Mouse (Mus musculus): Measurements from ENCODE around the gene Astn1.
A peak's percentile ranks its signal among the peaks of the same experiment; 100 is the strongest.

Astn1 gene

DNA sequence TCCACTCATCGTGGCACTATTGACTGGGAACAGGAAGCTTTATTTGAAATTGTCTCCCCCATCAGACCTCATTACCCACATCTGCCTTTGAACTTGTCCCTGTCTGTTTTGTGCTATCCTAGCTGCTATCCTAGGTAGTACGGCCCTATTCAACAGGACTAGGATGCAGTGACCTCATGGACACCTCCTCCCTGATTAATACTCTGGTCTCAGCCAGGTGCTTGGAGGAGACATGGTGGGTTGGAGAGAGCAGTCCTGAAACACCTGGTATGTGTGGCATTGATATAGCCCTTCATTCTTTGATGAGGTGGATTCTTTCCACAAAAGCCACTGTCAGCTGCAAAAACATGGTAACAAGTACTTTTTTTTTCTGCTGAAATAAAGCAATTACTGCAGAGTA lies 52.1 kb downstream of the Astn1 start:
- no peak for DNase-seq (ENCODE audit: low spot score)

DNA sequence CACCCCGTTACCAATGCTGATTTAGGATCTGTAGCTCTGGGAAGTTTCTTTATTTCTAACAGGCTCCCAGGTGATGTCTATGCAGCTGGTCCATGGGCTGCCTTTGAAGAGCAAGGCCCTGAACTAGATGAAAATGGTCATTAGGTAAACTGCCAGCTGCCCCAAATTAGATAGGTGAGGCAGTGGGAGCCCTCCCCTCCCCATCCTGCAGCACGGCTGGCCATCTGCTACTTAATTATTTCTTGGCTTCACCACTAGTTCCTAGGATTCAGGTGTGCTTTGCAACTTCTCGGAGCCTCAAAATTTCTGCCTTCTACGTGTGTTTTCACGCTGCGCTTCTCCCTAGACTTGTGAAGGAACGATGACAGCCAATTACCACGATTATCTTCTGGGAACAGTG lies 59.4 kb downstream of the Astn1 start:
- no peak for DNase-seq (ENCODE audit: low spot score)

DNA sequence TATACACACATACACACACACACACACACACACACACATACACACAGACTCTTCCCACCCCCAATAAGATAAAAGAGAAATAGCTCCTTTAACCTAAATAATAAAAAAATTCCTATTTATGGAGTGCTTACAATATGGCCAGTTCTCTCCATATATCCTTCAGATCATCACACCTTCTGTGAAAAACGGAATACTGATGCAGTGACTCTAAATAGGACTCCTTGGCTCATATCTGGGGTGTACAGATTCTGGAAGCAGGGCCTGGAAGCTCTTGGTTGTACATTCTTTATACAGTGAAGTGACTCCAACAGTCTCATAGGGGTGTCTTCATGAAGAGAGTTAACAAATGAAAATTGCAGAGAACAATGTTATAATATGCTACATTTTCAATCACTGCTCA lies 60.7 kb downstream of the Astn1 start:
- no peak for DNase-seq (ENCODE audit: low spot score)

DNA sequence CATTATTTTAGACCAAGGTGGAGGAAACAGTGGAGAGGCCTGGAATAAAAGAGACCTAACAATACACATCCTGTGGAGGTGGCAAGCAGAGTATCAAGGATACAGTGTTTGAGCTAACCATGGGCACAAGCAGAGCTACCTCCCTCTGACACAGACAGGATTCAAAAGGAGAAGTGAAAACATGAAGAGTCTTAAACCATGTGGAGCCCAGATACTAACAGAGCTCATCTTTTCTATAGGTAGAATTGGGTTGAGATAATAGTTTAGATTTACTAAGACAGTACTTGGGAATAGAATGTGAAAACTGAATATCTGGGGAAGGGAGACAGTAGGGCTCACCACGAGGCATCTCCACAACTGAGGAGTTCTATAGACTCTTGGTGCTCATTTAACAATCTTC lies 84.0 kb downstream of the Astn1 start:
- DNase-seq (ENCODE audit: low spot score): no peak

DNA sequence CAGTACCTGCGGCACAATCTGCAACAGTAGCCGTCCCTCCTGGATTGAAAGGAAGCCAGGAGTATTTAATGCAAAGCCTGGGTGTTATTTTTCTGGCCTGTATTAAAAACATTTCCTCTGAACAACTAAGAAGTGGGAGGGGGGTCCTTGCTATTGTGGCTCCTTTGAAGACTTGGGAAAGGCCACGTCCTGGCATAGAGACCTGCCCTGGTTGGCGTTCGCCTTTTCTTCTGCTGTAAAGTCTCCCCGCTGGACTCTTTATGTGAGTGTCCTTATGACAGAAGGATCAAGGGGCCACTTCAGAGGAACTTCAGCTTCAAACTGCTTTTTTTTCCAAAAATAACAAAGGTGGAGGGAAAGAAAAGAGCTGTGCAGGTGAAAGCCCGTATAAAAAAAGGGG lies 85.9 kb downstream of the Astn1 start:
- DNase-seq (ENCODE audit: low spot score): no peak

DNA sequence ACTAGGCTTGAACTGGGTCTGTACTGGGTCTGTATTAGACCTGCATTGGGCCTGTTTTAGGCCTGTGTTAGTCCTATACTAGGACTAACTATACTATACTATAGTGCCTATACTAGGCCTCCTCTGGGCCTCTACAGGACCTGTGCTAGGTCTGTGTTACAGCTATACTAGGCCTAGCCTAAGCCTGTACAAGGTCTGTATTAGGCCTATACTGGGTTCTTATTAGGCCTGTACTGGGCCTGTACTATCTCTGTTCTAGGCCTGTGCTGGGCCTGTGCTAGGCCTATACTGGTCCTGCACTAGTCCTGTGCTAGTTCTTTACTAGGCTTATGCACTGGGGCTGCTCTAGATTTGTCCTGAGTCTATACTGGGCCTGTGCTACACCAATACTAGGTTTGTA lies 90.6 kb downstream of the Astn1 start:
- no peak for DNase-seq (ENCODE audit: low spot score)

DNA sequence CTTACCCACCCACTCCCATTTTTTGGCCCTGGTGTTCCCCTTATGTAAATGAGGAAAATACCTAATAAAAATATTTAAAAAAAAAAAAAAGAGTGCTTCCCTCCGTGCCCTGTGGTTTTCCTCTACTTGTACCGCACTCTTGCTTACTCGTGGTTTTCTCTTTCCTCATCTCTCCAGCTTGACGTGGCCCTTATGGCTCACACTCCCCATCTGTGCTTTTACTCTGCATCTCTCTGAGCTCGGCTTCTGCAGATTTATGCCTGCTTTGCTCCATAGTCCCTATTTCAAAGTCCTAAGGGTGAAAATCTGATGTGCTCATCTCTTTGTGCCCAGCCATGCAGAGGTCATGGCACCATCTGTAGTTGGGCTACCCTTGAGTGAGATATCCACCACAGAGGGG lies 91.5 kb downstream of the Astn1 start:
- no peak for DNase-seq (ENCODE audit: low spot score)

DNA sequence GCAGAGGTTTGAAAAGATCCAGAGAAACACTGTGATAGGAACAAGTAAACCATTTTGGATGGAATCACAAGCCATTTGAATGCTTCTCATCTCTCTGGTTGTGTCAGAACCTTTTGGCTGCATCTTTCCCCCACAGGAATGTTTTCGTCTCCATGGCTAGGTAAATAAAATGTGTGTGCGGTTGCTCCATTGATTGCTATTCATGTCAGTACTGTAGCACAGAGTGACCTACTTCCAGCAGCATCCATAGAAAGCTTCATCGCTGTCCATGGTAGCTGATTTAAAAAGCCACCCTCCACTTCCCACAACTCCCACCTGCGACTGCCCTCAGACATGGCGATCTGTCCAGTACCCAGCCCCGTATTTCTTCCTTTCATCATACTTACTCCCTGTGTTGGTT lies 101.9 kb downstream of the Astn1 start:
- no peak for DNase-seq (ENCODE audit: low spot score)

DNA sequence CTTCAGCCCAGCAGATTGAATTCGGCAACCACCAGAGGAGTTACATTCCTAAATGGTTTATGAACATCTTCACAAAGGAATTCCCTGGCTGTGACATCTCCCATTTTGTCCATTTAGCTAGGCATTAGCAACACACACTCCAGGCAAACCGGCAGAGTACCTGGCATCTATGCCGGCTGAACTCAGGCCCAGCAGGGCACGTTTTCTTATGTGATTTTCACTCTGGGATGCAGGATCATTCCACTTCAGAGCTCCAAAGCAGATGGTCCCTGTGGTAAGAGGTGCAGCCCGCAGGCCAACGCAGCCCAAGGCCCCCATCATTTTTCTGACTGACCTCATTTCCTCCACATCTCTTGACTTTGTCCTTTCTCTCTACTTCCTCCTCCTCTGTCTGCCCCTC lies 103.2 kb downstream of the Astn1 start:
- no peak for DNase-seq (ENCODE audit: low spot score)

DNA sequence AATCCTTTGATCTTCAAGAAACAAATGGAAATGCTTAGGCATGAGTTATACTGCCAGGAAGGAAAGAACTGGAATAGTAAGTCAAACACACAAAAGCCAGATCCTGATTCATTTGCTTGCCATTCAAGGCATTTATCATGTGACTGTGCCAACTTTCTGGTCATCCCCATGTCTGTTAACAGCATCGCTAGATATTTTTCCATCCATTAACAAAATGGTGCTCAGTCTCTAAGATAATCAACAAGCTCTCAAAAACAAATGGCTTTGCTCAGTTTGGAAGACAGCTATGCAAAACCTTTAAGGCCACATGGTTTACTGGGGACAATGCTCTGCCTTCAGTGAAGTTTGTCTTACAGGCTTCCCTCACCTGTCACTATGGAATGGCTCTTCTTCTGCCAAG lies 115.8 kb downstream of the Astn1 start:
- no peak for DNase-seq (ENCODE audit: low spot score)

DNA sequence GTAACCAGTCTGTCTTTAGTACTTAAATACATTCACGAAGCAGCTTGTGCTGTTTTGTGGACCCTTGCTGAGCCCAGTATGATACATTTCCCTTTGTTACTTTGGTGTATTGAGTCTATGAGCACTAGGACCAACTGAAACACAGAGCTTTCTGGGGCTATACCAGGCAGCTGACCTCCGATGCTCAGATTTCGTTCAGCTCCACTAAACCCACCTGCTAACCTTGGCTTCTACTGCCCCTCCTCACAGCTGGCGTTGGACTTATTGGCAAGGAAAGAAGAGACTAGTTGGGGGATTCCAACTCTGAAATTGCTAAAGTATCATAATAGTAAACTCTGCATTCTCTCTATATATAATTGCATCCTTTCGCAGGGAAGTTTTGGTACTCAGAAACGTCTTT lies 118.2 kb downstream of the Astn1 start:
- DNase-seq (ENCODE audit: low spot score): no peak

DNA sequence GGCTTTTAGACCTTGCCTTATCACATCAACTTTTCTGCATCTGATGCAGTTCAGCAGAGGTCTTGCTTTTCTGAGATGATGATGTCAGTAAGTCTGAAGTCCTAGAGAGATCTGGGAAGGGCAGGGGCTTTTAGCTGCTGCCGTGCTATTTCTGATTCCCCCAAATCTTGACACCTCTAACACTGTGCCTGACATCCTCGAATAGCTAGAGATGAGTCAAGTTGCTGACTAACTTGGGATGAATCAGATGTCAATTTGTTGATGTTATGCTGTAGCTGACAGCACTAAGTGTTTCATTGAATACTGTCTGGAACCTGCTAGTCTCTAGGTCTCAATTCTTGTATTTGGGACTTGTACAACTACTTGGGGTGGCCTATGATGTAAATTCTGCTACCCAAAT lies 121.7 kb downstream of the Astn1 start:
- no peak for DNase-seq (ENCODE audit: low spot score)

DNA sequence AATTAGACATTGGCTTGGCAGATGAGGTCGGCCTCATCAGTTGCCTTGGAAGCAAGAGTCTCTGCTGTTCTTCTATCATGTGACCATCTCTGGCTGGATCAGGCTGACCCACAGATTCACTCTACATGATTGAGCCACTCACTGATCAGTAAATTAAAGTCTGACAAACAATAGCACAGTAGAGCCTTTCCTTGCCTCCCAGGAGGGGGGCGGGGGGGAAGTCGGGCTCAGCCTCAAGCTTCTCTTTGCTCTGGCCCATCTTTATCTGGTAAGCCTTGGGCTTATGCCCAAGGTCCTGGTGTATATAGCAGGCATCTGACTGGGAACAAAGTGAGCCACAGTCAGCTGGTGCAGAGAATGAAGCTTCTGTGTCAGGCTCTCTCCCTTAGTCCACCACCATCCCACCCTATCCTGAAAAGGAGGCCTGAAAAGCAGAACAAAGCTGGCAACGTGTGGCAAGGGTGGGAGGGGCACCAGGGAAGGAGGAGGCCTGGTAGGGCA lies 127.5 kb downstream of the Astn1 start:
- DNase-seq (ENCODE audit: low spot score): peak; percentile 75

DNA sequence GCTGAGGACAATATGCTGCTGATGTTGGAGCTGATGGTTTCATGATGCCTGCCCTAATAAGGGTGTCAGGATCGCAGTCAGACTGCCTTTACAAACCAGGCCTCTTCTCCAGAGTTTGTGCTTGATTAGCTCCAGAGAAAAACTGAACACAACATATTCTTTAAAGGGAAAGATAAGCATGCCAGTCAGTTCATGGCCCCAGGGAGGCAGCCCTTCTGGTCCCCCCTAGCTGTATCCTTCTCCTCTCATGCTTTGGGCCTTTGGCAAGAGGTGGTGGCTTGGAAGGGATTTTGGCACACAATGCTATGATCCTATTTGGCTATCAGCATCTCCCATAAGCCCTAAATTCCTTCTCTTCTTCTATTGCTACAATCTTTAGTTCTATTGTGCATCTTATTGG lies 128.1 kb downstream of the Astn1 start:
- DNase-seq (ENCODE audit: low spot score): no peak

DNA sequence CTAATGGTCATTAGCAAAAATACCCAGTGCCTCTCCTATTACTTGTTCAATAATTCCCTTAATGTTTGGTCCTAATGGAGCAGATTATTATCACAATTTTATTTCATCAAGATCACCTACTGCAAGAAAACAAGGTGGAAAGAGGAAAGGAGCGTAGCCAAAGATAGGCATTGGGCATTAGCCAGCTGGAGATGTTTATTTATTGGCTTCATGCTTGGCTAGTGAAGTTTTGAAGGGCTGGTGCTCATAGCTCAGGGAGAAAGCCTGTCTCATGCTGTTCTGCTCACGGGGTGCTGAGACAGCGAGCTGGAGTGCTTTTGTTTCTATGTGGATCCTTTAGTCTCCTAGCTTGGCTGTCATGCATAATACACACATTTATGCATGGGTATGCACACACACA lies 131.2 kb downstream of the Astn1 start:
- no peak for DNase-seq (ENCODE audit: low spot score)

DNA sequence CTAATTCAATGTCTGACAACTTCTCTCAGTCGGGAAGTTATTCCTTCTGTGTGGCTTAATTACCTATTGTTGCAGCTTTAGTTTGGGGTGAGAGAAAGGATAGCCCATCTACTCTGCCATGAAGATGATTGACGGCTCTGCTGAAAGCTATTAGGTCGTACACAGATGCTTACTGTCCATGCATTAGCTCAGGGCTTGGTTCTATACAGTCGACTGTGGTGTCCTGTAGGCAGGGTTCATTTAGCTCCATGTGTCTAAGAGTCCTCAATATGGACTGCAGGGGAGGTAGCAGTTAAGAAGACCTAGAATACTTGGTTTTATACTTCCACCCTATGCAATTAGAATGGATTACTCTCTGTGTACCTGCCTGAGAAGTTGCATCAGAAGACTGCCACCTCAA lies 138.1 kb downstream of the Astn1 start:
- no peak for DNase-seq (ENCODE audit: low spot score)

DNA sequence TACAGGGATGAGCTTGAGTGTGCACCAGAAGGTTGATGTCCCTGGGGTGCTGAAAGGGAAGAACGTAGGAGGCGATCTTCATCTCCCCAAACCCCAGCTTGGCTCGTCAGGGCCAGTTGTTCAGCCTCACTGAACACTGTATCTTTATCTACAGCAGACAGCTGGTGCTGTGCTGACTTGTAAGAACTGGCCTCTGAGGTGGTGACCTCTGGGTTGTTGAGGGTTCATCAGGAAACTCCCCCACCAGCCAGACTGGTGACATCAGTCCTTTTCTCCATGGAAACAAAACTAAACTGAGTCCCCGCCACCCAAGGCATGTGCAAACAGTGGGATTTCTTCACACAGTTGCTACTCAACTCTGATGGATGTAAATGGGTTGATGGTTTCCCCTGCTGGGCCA lies 138.9 kb downstream of the Astn1 start:
- no peak for DNase-seq (ENCODE audit: low spot score)

DNA sequence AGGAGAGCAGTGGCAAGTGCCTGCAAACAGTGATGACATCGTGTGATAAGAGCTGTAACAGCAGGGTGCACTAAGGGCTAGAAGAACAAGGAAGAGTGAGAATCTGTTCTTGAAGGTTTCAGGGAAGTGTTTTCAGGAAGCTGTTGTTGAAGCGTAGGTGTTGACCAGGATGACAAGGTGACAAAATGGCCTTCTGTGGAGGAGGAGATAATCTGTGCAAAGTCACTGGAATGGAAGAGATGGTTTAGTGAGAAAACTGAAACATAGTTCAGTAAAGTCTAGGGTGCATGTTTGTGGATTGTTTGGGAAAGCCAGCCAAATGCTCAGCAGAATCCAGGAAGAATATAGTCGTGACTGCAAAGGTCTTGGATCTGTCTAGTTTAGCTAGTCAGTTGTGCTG lies 145.5 kb downstream of the Astn1 start:
- DNase-seq (ENCODE audit: low spot score): no peak

DNA sequence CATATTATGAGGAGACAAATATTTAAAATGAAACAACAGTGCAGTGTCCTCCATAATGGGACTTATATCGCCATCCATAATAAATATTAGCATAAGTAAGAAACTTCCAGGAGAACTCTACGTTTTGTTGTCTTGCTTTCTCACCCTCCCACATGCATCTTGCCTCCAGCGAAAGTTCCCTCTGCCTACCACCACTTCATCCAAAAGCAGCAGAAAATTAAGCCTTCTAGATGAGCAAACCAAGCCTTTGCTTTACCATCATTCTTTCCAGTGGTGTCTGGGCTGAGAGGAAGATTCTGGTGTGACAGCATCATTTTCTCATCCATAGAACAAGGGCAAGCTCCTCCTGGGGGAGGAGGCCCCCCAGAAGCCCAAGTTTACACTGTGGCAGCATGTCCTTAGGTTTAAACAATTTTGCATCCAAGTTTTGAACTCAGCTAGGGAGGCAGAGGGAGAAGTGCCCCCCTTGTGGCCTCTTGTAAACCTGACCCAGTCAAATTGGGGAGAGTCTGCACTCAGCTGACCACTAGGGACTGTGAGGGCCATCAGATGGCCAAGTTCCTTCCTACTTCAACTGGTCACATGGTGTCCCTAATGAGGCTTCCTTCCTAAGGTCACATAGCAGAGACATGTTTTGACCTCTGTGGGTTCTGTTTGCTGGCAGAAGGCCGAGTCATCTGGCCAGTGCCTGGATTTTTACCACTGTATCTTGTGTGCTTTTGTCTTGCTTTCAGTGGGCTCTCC lies 147.2 kb downstream of the Astn1 start:
- no peak for DNase-seq (ENCODE audit: low spot score)

DNA sequence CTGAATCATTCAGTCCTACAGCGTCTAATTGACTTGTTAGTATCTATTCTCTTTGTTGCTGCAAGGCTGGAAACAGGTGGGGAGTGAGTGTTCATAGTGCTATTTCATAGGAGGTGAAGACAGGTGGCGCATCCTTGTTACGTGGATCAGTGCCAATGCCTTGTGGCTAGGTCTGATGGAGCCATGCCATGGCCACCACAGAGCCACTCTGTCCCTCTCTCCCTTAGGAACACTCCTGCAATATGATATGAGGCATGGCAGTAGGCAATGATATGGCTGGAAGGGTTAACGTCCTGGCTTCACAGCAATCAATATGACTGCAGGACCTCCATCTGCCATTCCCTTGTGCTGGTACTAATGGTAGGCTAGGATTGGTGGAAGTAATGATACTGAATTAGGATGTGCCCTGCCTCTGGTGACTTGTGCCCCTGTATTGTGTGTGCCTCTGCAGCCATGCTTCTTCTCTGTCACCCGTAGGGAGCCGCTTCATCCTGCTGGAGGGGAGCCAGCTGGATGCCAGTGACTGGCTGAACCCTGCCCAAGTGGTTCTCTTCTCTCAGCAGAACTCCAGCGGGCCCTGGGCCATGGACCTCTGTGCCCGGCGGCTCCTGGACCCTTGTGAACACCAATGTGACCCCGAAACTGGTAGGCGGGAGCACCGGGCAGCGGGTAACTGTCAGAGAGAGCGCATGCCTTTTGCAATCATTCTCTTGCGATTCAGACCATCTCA lies 148.6 kb downstream of the Astn1 start:
- DNase-seq (ENCODE audit: low spot score): no peak

DNA sequence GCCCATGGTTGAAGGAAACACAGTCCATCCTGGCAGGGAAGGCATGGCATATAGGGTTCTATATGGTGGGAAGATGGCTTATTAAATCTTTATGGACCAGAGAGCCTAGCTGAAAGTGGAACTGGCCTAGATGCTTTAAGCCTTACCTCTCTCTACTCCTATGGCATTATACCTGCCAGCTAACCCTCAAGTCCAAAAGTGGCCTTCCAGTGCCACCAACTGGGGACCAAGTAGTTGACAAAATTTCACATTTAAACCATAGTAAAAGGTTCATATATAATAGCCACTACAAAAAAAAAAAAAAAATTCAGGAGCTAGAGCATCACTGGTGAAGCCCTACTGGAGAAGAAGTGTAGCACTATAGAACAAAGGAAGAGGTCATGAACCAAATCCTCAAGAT lies 150.0 kb downstream of the Astn1 start:
- no peak for DNase-seq (ENCODE audit: low spot score)

DNA sequence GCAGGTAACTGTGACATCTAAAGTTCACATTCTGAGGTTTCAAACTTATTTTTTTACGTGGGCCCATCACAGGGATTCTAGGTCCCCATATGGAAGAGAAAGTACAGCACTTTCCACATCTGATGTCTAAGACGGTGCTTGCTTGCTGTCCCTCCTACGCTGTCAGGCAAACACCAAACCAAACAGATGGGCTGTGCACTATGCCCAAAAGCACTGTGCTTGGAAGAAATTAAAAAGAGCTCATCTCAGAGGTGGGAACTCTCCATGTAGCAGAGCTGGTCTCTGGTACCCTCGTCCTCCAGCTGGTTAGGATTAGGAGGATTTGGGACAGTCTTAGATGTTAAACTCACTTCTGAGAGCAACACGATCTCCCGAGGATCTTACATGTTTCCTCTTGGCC lies 150.6 kb downstream of the Astn1 start:
- no peak for DNase-seq (ENCODE audit: low spot score)

DNA sequence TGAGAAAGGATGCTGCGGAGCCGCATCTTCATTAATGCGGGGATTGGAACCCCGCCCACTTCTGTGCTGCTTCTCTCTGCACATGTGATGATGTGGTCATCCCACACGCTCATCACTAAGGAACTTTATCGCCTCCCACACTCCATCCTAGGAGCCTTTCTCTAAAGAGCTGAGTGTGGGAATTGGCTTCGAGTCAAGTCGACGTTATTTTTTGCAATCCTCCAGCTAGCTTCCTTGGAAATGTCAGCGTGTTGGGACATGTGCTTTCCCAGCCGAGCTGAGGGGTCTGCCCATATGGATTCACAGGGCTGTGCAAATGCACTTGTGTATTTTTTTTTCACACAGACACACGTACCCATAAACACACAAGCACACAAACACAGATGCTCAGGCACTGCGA lies 151.5 kb downstream of the Astn1 start:
- DNase-seq (ENCODE audit: low spot score): no peak

DNA sequence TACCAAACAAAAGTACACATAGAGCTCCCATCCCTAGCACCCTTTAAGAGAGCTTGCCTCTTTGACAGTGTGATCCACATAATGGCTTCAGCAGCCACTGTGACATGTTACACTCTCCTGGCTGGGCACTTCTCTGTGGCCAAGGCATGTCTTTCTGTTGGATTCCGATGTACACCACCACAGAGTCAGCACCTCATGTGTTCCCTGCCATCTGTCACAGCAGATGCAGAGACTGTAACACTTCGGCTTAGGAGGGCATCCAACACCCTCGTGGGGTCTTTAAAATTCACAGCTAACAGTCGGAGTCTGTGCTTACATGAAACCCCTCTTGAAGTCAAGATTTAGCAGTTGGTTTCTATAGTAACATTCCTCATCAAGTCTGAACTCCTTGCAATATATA lies 154.5 kb downstream of the Astn1 start:
- DNase-seq (ENCODE audit: low spot score): no peak

Data from testis, postnatal 14 days (tissue).